Mouse (Mus musculus) lung, adult 10 weeks (tissue): Measurements from ENCODE around the gene Srpx. TPM values are rescaled to one million over a fixed set of nuclear protein-coding genes. Genes with fewer than 3 reads are reported as not detected.

ENCODE experiments used
- polyA plus RNA-seq: library from polyadenylated mRNA; stranded (reverse); fragments of 350-450 nt; fragmentation: Illumina TruSeq; extraction: RNeasy Lipid Tissue Mini Kit (QIAGEN cat#74804); gene quantifications from one replicate; pipeline ENCODE4 v1.2.3, GENCODE M21; 2014; ENCODE audit warnings: low read depth, low replicate concordance; ENCODE audit not compliant: insufficient read depth

Gene Srpx
- polyA plus RNA-seq: 11.1 TPM

GRCm38 (mm10) chrX:10117065-10117719, at the start of gene Srpx:
Gene Srpx, minus strand, starts transcription at chrX:10117709.

Other genes with a start within 250 kb of the Srpx start
- not detected for gene Sytl5, start 232.1 kb downstream of the Srpx start, polyA plus RNA-seq
- 4.5 TPM for gene Rpgr, start 99.2 kb upstream of the Srpx start, polyA plus RNA-seq
- gene Otc, start 134.6 kb upstream of the Srpx start, polyA plus RNA-seq: 0.30 TPM